Mouse (Mus musculus) testis, postnatal 10 days (tissue): ENCODE data around the gene Aplp2.

Experiments
- DNase-seq: peaks from one replicate; pipeline ENCODE4 v3.0.0; 2021; ENCODE audit warnings: low spot score

Gene Aplp2

DNA sequence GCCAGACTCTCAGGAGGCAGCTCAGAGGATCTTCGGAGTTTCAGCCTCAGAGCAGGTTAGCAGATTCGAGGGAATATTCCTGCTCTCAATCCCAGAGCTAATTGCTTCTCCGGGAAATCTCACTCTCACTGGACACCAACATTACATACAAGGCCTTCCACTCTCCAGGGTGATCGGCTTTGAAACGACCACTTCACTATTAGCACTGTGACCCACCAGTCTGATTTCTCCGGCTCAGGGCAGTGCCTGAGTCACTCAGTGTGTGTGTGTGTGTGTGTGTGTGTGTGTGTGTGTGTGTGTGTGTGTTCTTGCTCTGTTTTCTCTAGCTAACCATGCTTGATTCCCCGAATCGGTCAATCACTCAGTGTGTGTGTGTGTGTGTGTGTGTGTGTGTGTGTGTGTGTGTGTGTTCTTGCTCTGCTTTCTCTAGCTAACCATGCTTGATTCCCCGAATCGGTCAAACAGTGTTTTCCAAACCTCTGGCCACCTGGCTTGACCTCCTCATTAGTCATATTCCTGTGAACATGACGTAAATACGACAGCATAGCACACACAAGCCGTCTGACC lies 89.1 kb downstream of the Aplp2 start:
- DNase-seq, result no peak

DNA sequence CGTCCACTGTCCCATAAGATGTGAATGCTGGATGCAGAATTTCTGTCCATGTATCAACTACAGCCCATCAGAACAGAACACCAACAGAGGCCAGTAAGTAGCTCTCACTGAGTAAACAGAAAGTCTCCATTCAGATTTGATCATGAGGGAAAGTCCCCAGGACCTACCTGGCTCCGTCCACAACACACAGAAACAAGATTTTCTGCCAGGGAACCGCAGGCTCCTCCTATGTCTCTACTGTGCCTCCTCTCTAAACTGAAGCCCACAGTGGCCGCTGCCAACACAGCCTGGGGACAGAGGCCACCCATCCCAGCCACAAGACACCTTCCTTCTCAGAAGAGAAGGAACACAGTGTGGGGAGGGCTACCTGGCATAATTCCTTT lies 91.1 kb downstream of the Aplp2 start:
- no peak for DNase-seq

DNA sequence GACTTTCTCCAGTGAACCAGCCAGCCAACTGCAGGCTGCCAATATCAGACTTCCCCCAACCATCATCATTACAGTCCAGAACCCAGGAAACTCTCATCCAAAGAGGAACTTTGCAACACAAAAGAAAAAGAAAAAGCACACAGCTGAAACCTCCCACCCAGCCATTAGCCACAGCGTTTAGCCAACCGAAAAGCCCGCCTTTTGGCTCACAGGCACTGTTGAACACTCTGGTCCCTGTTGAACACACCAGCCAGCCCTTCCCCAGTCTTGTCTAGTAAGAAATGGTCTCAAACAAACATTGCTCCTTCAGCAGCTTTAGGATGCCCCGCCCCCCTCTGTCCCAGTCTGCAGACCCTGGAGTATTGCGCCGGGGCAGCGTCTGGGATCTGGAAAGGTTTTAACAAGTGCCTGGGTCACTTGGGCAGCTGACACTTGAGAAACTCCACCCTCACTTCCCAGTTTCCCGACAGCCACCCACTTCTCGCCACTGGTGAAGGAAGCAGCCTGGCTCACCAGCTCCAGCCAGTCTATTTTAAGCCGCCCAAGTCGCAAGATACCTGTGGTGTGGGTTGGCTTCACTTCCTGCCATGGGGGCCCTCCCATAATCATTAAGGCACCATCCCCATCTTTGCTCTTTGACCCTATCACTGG lies 91.6 kb downstream of the Aplp2 start:
- no peak for DNase-seq

DNA sequence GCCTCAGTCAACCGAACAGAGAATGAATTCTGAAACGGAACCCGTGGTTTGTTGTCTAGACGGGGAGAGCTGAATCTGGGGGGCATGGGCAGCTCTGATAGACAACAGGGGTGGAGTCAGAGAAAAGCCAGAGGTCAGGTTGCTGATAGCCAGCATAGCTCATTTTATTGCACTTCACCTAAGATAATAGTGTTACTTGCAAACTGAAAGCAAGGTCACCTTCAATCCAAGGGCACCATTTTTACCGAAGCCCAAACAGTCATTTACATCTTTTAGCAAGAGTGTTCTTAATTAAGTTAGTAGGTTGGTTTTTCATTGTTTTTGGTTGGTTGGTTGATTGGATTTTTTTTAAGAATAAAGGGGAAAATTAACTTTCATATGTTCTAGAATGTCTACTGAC lies 92.2 kb downstream of the Aplp2 start:
- DNase-seq, result no peak

- no peak for DNase-seq
These were observed 92.9 kb downstream of the Aplp2 start for GRCm38 (mm10) chr9:31118520-31119298.

- no peak for DNase-seq
These were observed 94.1 kb downstream of the Aplp2 start for GRCm38 (mm10) chr9:31117488-31117887.

GRCm38 (mm10) chr9:31117088-31117487 lies 94.5 kb downstream of the Aplp2 start:
- DNase-seq, result no peak

DNA sequence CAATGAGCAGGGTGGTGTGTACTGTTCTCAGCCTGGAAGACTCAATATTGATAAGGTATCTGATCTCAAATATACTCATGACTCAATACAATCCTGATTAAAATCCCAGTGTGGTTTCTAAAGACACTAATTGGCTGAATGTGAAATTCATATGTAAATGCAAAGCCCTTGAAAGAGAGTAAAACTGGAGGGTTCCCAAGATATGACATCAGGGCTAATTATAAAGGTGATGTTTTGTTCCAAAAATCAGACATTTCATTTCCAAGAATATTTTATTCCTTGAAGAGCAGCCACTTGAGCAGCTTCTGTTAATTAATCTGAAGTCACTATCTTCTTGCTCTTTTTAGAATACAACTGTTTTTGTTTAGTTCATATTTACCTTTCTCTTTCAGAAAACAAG lies 96.0 kb downstream of the Aplp2 start:
- DNase-seq, result no peak

- DNase-seq, result no peak
These were observed 103.2 kb downstream of the Aplp2 start for GRCm38 (mm10) chr9:31108464-31108863.
